Mouse (Mus musculus) liver, embryonic 15.5 days (tissue): ENCODE measurements at regions not wholly inside any gene's neighbourhood (a gene's known extent, or its start where the extent isn't known, plus 50 kb on each side); places are given as distances from the start of the nearest gene placed in this dataset.
"Not testable (repeated sequence)": the region's sequence is repeated elsewhere in the genome, so short reads cannot be mapped to it uniquely, and the experiment has no call there.

ENCODE experiments used
- ATAC-seq: fragments of 200-750 bp; cut with Nextera tagmentation; 2 replicates; pipeline ENCODE4 v1.8.0; 2017; ENCODE audit warnings: moderate number of reproducible peaks, mild to moderate bottlenecking, moderate library complexity; ENCODE audit not compliant: insufficient read depth
- H3K27ac ChIP-seq: fragments of 300-500 bp; sonication (generic); replicated peaks from 2 replicates; pipeline ENCODE4 v1.5.1; 2015; ENCODE audit warnings: mild to moderate bottlenecking, inconsistent platforms
- H3K27me3 ChIP-seq: fragments of 300-500 bp; sonication (generic); 2 replicates; pipeline ENCODE4 v1.6.1; 2015; ENCODE audit warnings: mild to moderate bottlenecking, inconsistent platforms
- H3K36me3 ChIP-seq: fragments of 300-500 bp; sonication (generic); replicated peaks from 2 replicates; pipeline ENCODE4 v1.6.1; 2015; ENCODE audit warnings: moderate library complexity, mild to moderate bottlenecking, inconsistent platforms
- H3K4me1 ChIP-seq: fragments of 300-500 bp; sonication (generic); replicated peaks from 2 replicates; pipeline ENCODE4 v1.6.1; 2015; ENCODE audit warnings: inconsistent platforms
- H3K4me2 ChIP-seq: fragments of 300-500 bp; sonication (generic); 2 replicates; pipeline ENCODE4 v1.6.1; 2015; ENCODE audit warnings: moderate library complexity, mild to moderate bottlenecking, inconsistent platforms
- H3K4me3 ChIP-seq: fragments of 300-500 bp; sonication (generic); replicated peaks from 2 replicates; pipeline ENCODE4 v1.5.1; 2015; ENCODE audit warnings: mild to moderate bottlenecking, inconsistent platforms
- H3K9ac ChIP-seq: fragments of 300-500 bp; sonication (generic); 2 replicates; pipeline ENCODE4 v1.6.1; 2015; ENCODE audit warnings: moderate library complexity, mild to moderate bottlenecking, inconsistent platforms
- H3K9me3 ChIP-seq: fragments of 300-500 bp; sonication (generic); replicated peaks from 2 replicates; pipeline ENCODE4 v1.6.1; 2016; ENCODE audit warnings: inconsistent platforms
- WGBS: fragments of 180-500 bp; shearing (Covaris S2); methylation state at CpG from one replicate; pipeline ENCODE4 v1.1.7; 2015; ENCODE audit warnings: mixed read lengths; ENCODE audit not compliant: insufficient replicate concordance; 5-methylcytosine and 5-hydroxymethylcytosine counted together

DNA sequence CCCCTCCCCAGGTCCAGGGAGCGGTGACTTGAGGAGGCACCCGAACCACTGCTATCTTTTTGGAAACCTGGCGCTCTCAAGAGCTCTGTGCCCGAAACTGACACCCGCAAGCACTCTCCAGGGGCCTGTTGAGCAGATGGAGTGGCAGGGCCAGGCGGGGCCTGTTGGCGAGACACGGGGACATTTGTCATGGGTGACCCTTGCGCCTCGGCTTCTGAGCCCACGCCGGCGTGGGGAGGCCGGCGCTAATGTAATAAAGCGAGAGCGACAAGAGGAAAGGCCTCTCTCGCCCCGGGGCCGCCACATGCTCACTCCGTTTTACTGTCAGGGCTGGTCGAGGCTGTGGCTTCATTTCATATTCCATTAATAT, 85.2 kb downstream of the Nr2f2 start:
- ATAC-seq, result no peak
- H3K4me2 ChIP-seq, result peak overlapping the region; percentile 40; the same call in 1 of the 2 replicates
- no peaks in the 10 kb centered on the region for H3K36me3 ChIP-seq
- 1% methylated on average over 22 of the region's 22 CpGs for WGBS
- H3K27me3 ChIP-seq, result peaks cover 73% of the 10 kb centered on the region
- no peaks in the 10 kb centered on the region for H3K4me1 ChIP-seq
- no peak overlapping the region for H3K27ac ChIP-seq
- no peaks in the 10 kb centered on the region for H3K9me3 ChIP-seq
- H3K4me3 ChIP-seq, result no peak overlapping the region
- no peak overlapping the region for H3K9ac ChIP-seq

GRCm38 (mm10) chr7:70280643-70281380, 85.7 kb downstream of the Nr2f2 start:
- H3K4me2 ChIP-seq, result peak overlapping the region; percentile 40
- ATAC-seq, result no peak
- WGBS, result 2% methylated on average over 42 of the region's 42 CpGs

GRCm38 (mm10) chr7:70279927-70280642, 86.5 kb downstream of the Nr2f2 start:
- Histone ChIP-seq H3K27ac (no peak overlapping the region), H3K4me1 (no peaks in the 10 kb centered on the region), H3K9me3 (no peaks in the 10 kb centered on the region), H3K4me3 (no peak overlapping the region), H3K27me3 (peaks cover 63% of the 10 kb centered on the region), H3K4me2 (peak overlapping the region; percentile 40), H3K9ac (no peak overlapping the region), H3K36me3 (no peaks in the 10 kb centered on the region)
- ATAC-seq, result no peak
- WGBS, result 2% methylated on average over 31 of the region's 31 CpGs

More at GRCm38 (mm10) chr7:70280643-70281380, 85.7 kb downstream of the Nr2f2 start:
- Histone ChIP-seq H3K9me3 (no peaks in the 10 kb centered on the region), H3K4me3 (no peak overlapping the region), H3K36me3 (no peaks in the 10 kb centered on the region), H3K27me3 (peaks cover 70% of the 10 kb centered on the region), H3K4me1 (no peaks in the 10 kb centered on the region), H3K9ac (no peak overlapping the region), H3K27ac (no peak overlapping the region)

GRCm38 (mm10) chr7:70279101-70279500, 87.4 kb downstream of the Nr2f2 start:
- Histone ChIP-seq H3K4me3 (no peak overlapping the region), H3K36me3 (no peaks in the 10 kb centered on the region), H3K4me2 (no peak overlapping the region), H3K9me3 (no peaks in the 10 kb centered on the region), H3K27ac (no peak overlapping the region), H3K4me1 (no peaks in the 10 kb centered on the region), H3K27me3 (peaks cover 54% of the 10 kb centered on the region), H3K9ac (no peak overlapping the region)
- WGBS, result 4% methylated on average over 3 of the region's 3 CpGs
- ATAC-seq, result no peak

- Histone ChIP-seq H3K27ac (no peak overlapping the region), H3K4me1 (no peaks in the 10 kb centered on the region), H3K27me3 (peaks cover 26% of the 10 kb centered on the region), H3K4me3 (no peak overlapping the region), H3K9ac (no peak overlapping the region), H3K36me3 (no peaks in the 10 kb centered on the region), H3K9me3 (no peaks in the 10 kb centered on the region), H3K4me2 (no peak overlapping the region)
- no peak for ATAC-seq
- WGBS, result 51% methylated on average over 2 of the region's 2 CpGs
Measured at GRCm38 (mm10) chr7:70276078-70276477, 90.5 kb downstream of the Nr2f2 start.

DNA sequence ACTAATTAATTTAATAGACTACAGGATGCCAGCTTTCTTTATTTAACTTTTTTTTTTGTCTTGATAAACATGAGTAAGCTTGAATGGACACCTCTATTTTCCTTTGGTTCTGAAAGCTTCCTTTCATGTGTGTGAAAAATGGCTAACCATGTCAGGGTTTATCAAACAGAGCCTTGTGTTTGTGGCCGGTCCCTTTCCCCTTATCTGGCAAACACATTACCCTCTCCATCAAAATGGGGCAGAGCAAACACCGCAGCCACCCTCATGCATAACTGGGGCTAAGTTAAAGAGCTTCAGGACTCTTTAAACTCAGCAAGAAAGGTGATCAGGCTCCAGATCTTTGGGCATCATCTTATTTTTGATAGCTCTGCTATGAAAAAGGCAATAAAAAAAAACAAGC, 92.2 kb downstream of the Nr2f2 start:
- no peak overlapping the region for H3K4me2 ChIP-seq
- H3K4me1 ChIP-seq, result no peaks in the 10 kb centered on the region
- ATAC-seq, result no peak
- no peak overlapping the region for H3K27ac ChIP-seq
- WGBS, result 13% methylated on average over 2 of the region's 2 CpGs
- H3K36me3 ChIP-seq, result no peaks in the 10 kb centered on the region
- H3K4me3 ChIP-seq, result no peak overlapping the region
- H3K9ac ChIP-seq, result no peak overlapping the region
- H3K9me3 ChIP-seq, result no peaks in the 10 kb centered on the region
- H3K27me3 ChIP-seq, result peaks cover 10% of the 10 kb centered on the region

- no peak for ATAC-seq
- Histone ChIP-seq H3K4me1 (no peaks in the 10 kb centered on the region), H3K4me2 (no peak overlapping the region), H3K36me3 (no peaks in the 10 kb centered on the region), H3K27ac (no peak overlapping the region), H3K4me3 (no peak overlapping the region), H3K9ac (no peak overlapping the region), H3K27me3 (no peaks in the 10 kb centered on the region), H3K9me3 (no peaks in the 10 kb centered on the region)
- 42% methylated on average over 4 of the region's 4 CpGs for WGBS
Measured at GRCm38 (mm10) chr7:70267075-70267474, 99.5 kb downstream of the Nr2f2 start.

DNA sequence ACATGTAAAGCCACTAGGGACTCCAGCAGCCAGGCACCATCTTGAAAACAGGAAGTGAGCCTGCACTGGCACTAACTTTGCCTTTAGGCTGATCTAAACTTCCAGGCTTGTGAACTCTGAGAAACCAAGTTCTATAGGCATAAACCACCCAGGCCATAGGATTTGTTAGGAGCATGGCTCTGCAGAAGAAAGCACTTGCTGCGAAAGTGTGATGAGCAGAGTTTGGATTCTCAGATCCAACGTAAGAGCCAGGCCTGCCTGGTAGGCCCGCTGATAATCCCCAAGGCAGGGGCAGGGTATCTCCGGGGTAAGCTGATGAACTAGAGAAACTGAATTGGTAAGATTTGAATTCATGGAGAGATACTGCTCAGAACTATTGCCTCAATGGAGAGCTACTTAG, 109.7 kb downstream of the Nr2f2 start:
- Histone ChIP-seq H3K27ac (no peak overlapping the region), H3K9ac (no peak overlapping the region), H3K4me2 (no peak overlapping the region), H3K9me3 (no peaks in the 10 kb centered on the region), H3K36me3 (no peaks in the 10 kb centered on the region), H3K27me3 (no peaks in the 10 kb centered on the region), H3K4me1 (no peaks in the 10 kb centered on the region), H3K4me3 (no peak overlapping the region)
- 71% methylated on average over 4 of the region's 4 CpGs for WGBS
- no peak for ATAC-seq

DNA sequence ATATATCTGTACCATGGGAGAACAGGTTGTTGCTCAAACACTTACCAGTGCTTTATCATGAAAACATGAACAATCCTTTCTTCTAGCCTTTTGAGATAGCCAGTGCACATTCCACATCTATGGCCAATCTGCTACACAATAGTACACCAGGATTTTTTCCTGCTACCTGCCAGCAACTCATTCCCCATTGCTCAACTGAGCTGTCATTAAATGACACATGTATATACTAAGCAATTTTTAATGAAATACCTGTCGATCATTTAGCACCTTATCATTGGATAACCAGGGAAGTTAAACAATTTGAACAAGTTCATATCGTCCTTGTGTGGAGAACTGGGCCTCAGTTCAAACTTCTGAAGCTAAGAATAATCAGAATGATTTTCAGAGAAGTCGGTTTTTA, 111.5 kb downstream of the Nr2f2 start:
- no peak for ATAC-seq
- no peak overlapping the region for H3K9ac ChIP-seq

DNA sequence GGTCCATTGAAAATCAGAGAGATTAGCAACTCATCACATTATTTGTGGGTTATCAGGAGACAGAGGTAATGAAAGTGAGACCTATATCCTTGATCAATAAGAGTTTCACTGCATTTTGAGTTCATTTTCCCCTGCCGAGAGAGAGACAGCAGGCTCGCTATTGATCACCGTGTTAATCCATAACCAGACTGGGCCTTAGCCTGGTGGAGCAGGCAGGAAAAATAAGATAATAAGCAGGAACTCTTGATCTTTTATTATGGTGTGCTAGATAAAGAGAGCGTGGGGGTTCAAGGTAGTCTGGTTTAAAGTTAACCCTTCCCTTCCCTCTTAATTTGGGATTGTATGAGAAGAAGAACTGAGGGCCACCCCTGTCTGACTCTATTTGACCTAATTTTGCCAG, 113.3 kb downstream of the Nr2f2 start:
- H3K9me3 ChIP-seq, result no peaks in the 10 kb centered on the region
- WGBS, result 74% methylated on average over 4 of the region's 4 CpGs
- no peak overlapping the region for H3K9ac ChIP-seq
- H3K36me3 ChIP-seq, result no peaks in the 10 kb centered on the region
- ATAC-seq, result no peak
- H3K4me1 ChIP-seq, result no peaks in the 10 kb centered on the region
- no peak overlapping the region for H3K4me3 ChIP-seq
- no peak overlapping the region for H3K27ac ChIP-seq
- H3K27me3 ChIP-seq, result no peaks in the 10 kb centered on the region
- no peak overlapping the region; the same call in 1 of the 2 replicates for H3K4me2 ChIP-seq

More for the DNA sequence above, 111.5 kb downstream of the Nr2f2 start:
- Histone ChIP-seq H3K36me3 (no peaks in the 10 kb centered on the region), H3K4me1 (no peaks in the 10 kb centered on the region), H3K4me2 (no peak overlapping the region), H3K4me3 (no peak overlapping the region), H3K27ac (no peak overlapping the region), H3K9me3 (no peaks in the 10 kb centered on the region), H3K27me3 (no peaks in the 10 kb centered on the region)
- 63% methylated on average over 3 of the region's 3 CpGs for WGBS

GRCm38 (mm10) chr7:70239059-70239458, 127.5 kb downstream of the Nr2f2 start:
- H3K4me3 ChIP-seq, H3K9me3 ChIP-seq, H3K4me1 ChIP-seq, ATAC-seq, H3K27ac ChIP-seq, H3K4me2 ChIP-seq, H3K27me3 ChIP-seq, H3K9ac ChIP-seq, H3K36me3 ChIP-seq: not testable (repeated sequence)
- WGBS, result 59% methylated on average over 9 of the region's 9 CpGs
